Mouse (Mus musculus) kidney, adult 2 months (tissue): ENCODE measurements around the gene Zbed4.

Experiments
- CTCF ChIP-seq: fragments of 200-500 bp; conservative IDR thresholded peaks from 2 replicates; pipeline ENCODE4 v1.5.1; 2011; ENCODE audit warnings: low read depth, mild to moderate bottlenecking, control low read depth, low read length, moderate library complexity, mixed read lengths; ENCODE audit not compliant: insufficient read depth, insufficient read length
- POLR2A ChIP-seq: fragments of 200-500 bp; IDR thresholded peaks from one replicate; pipeline ENCODE4 v1.6.1; 2011; ENCODE audit warnings: low read depth, low read length, control low read depth

DNA sequence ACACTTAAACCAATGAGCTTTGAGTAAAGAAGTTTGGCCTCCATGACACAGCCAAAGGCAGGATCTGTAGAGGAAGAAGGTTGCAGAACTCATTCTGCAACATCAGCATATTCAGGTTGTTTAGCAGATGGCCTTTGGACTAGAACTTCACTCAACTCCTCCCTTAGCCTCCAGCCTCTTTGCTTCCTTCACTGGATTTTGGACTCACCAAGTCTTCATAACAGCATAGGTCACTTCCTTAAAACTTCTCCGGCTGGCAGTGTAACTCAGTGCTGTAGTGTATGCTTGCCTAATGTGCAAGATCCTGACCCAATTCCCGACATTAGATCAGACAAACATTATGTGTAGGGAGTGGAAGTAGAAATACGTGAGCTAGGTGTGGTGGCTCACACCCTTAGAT lies 6.1 kb upstream of the Zbed4 start:
- no peak for TF ChIP-seq CTCF
- no peak for TF ChIP-seq POLR2A
